Mouse (Mus musculus): ENCODE results near the gene Rab26.

Rab26 gene

GRCm38 (mm10) chr17:24546234-24546633 is 12.2 kb upstream of the Rab26 start:
- in situ Hi-C loops (cut with MboI, MseI) = no loop called here

- in situ Hi-C loops (cut with MboI, MseI) = no loop called here
These were observed 11.2 kb upstream of the Rab26 start for GRCm38 (mm10) chr17:24545247-24545646.

GRCm38 (mm10) chr17:24544613-24545012 is 10.6 kb upstream of the Rab26 start:
- in situ Hi-C loops (cut with MboI, MseI) = no loop called here

GRCm38 (mm10) chr17:24540375-24540774 is 6.4 kb upstream of the Rab26 start:
- in situ Hi-C loops (cut with MboI, MseI) = no loop called here

GRCm38 (mm10) chr17:24538950-24539349 is 4.9 kb upstream of the Rab26 start:
- in situ Hi-C loops (cut with MboI, MseI) = no loop called here

GRCm38 (mm10) chr17:24537536-24537935 is 3.5 kb upstream of the Rab26 start:
- in situ Hi-C loops (cut with MboI, MseI) = no loop called here

GRCm38 (mm10) chr17:24535300-24535699 is 1.3 kb upstream of the Rab26 start:
- in situ Hi-C loops (cut with MboI, MseI) = no loop called here

GRCm38 (mm10) chr17:24533099-24533992 is 664 bp downstream of the Rab26 start:
- in situ Hi-C loops (cut with MboI, MseI) = no loop called here

GRCm38 (mm10) chr17:24532045-24532444 is 2.0 kb downstream of the Rab26 start:
- in situ Hi-C loops (cut with MboI, MseI) = no loop called here

GRCm38 (mm10) chr17:24531064-24531463 is 2.9 kb downstream of the Rab26 start:
- in situ Hi-C loops (cut with MboI, MseI) = no loop called here

GRCm38 (mm10) chr17:24530361-24531050 is 3.5 kb downstream of the Rab26 start:
- in situ Hi-C loops (cut with MboI, MseI) = no loop called here

GRCm38 (mm10) chr17:24529883-24530282 is 4.1 kb downstream of the Rab26 start:
- in situ Hi-C loops (cut with MboI, MseI) = no loop called here

GRCm38 (mm10) chr17:24529007-24529451 is 5.0 kb downstream of the Rab26 start:
- in situ Hi-C loops (cut with MboI, MseI) = no loop called here

- in situ Hi-C loops (cut with MboI, MseI) = no loop called here
These were observed 5.5 kb downstream of the Rab26 start for GRCm38 (mm10) chr17:24528560-24528918.

GRCm38 (mm10) chr17:24527723-24528559 is 6.1 kb downstream of the Rab26 start, which contains the start of gene Traf7:
Gene Traf7 (minus strand): TSS chr17:24527938.
- in situ Hi-C loops (cut with MboI, MseI) = no loop called here

- in situ Hi-C loops (cut with MboI, MseI) = no loop called here
These were observed 6.7 kb downstream of the Rab26 start for GRCm38 (mm10) chr17:24527315-24527714.

GRCm38 (mm10) chr17:24524734-24525133 is 9.3 kb downstream of the Rab26 start:
- in situ Hi-C loops (cut with MboI, MseI) = loop anchor here (5.0 kb wide), 1 partner anchor 42 kb away; no protein-coding TSS in a partner anchor

GRCm38 (mm10) chr17:24520450-24520849 is 13.6 kb downstream of the Rab26 start:
- in situ Hi-C loops (cut with MboI, MseI) = loop anchor here (5.0 kb wide), 1 partner anchor 38 kb away; no protein-coding TSS in a partner anchor

GRCm38 (mm10) chr17:24514270-24515257 is 19.4 kb downstream of the Rab26 start:
- in situ Hi-C loops (cut with MboI, MseI) = no loop called here

GRCm38 (mm10) chr17:24513609-24514008 is 20.4 kb downstream of the Rab26 start:
- in situ Hi-C loops (cut with MboI, MseI) = no loop called here
